Mouse (Mus musculus) CD8-positive naive resting alpha-beta T cell, adult 57 days (primary cell): ENCODE data around the gene Olfr1056. TPM values are rescaled to one million over a fixed set of nuclear protein-coding genes. Genes with fewer than 3 reads are reported as not detected.

Source experiments
- total RNA-seq: library from RNA; stranded (reverse); gene quantifications from one replicate; pipeline ENCODE4 v1.2.4, GENCODE M21; 2023

Olfr1056 gene
- not detected for total RNA-seq

DNA sequence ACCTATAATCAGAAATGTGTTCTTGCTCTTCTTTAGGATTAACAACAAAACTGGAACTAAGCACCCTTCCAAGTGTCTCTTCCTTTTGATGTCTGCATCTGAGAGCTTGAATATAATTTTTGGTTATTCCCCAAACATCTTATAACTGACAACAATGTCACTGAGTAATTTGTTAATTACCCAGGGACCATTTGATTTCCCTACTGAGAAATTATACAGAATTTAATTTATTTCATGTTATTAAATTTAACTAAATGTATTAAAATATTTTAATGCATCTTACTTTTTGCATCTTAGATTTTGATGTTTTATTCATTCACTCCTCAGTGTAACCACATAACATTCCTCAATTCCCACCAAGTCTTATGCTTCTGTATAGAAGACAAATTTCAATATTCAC is at the start of gene Olfr1056:
TSS of gene Olfr1056 (minus strand) at position 101 of the 400 bp plus-strand sequence.

DNA sequence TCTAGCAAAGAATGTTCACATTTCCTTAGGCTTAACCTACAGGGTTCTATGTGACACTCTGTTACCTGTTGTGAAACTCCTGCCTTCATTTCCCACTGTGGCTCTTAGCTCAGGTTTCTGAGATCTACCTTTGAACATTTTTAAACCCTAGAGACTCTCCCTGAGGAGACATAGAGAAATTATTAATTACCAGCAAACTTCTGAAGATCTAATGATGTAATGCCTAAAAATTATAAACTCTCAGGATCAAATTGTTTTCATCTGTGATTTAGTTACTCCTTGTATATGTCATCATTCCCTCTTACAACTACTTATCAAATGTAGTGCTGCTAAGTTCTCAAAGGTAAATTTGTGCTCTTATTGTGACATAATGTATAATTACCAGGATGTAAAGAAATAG is 26.2 kb upstream of the Olfr1056 start, which contains the start of gene Olfr1058:
TSS of gene Olfr1058 (minus strand) at position 101 of the 400 bp plus-strand sequence.

GRCm38 (mm10) chr2:86378293-86378692 is 16.0 kb upstream of the Olfr1056 start, which contains the start of gene Olfr1057:
TSS of gene Olfr1057 (minus strand) at chr2:86378393.

DNA sequence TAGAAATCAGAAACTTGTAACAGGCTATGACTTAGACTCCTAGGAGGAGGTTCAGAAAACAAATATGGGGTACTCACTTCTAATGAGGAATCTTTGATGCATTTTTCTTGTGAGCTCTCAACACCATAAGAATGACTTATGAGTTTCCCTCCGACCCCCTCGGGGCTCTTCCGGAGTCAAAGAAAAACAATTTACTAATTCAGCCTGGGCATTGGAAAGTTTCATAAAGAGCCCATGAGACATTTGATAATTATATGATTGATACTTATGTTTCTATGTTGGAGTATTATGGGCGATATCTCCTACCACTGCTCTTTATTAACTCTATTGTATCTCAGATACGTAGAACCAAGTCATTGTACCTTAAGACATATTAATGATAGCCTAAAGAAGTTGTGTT is 12.1 kb downstream of the Olfr1056 start, which contains the start of gene Olfr1055:
TSS of gene Olfr1055 (minus strand) at position 101 of the 400 bp plus-strand sequence.

GRCm38 (mm10) chr2:86335333-86335732 is 26.9 kb downstream of the Olfr1056 start, which contains the start of gene Olfr1054:
TSS of gene Olfr1054 (minus strand) at chr2:86335433.

DNA sequence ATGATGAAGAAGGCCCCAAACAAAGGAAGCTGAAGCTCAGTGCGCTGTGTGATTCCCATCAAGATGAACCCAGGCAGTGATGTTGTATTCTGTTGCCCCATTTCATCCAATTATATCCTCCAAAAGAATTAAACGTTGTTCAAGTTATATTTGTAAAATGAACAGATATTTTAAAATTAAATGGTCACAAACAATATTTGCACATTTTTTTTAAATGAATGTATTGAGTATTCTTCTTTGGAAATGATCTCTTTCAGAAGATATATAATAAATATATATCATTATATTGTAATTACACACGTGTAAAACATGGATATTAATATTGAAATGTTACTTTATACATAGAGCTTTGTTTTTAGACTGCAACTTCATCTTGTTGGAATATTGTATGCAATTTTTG is 47.1 kb downstream of the Olfr1056 start, which contains the start of gene Olfr1053:
TSS of gene Olfr1053 (minus strand) at position 101 of the 400 bp plus-strand sequence.

Other genes starting within 250 kb of the Olfr1056 start
- gene Olfr1039, start 226.5 kb downstream of the Olfr1056 start, total RNA-seq: not detected
- gene Olfr1040, start 215.7 kb downstream of the Olfr1056 start, total RNA-seq: not detected
- gene Olfr1042, start 200.6 kb downstream of the Olfr1056 start, total RNA-seq: not detected
- gene Olfr1043, start 194.9 kb downstream of the Olfr1056 start, total RNA-seq: not detected
- gene Olfr1044, start 184.6 kb downstream of the Olfr1056 start, total RNA-seq: not detected
- not detected for gene Olfr52, start 176.8 kb downstream of the Olfr1056 start, total RNA-seq
- gene Olfr1045, start 159.5 kb downstream of the Olfr1056 start, total RNA-seq: not detected
- not detected for gene Olfr1046, start 143.2 kb downstream of the Olfr1056 start, total RNA-seq
- gene Olfr1047, start 131.1 kb downstream of the Olfr1056 start, total RNA-seq: not detected
- gene Olfr1048, start 122.2 kb downstream of the Olfr1056 start, total RNA-seq: not detected
- gene Olfr1049, start 104.1 kb downstream of the Olfr1056 start, total RNA-seq: not detected
- not detected for gene Olfr1051, start 83.4 kb downstream of the Olfr1056 start, total RNA-seq
- not detected for gene Olfr1052, start 70.0 kb downstream of the Olfr1056 start, total RNA-seq
- gene Olfr1053, start 47.2 kb downstream of the Olfr1056 start, total RNA-seq: not detected
- not detected for gene Olfr1054, start 27.0 kb downstream of the Olfr1056 start, total RNA-seq
- gene Olfr1055, start 12.2 kb downstream of the Olfr1056 start, total RNA-seq: not detected
- gene Olfr1057, start 15.9 kb upstream of the Olfr1056 start, total RNA-seq: not detected
- not detected for gene Olfr1058, start 26.1 kb upstream of the Olfr1056 start, total RNA-seq
- gene Olfr1061, start 51.6 kb upstream of the Olfr1056 start, total RNA-seq: not detected
- not detected for gene Olfr1062, start 64.3 kb upstream of the Olfr1056 start, total RNA-seq
- gene Olfr1065, start 88.1 kb upstream of the Olfr1056 start, total RNA-seq: not detected
- not detected for gene Olfr1066, start 93.8 kb upstream of the Olfr1056 start, total RNA-seq
- gene Olfr228, start 124.9 kb upstream of the Olfr1056 start, total RNA-seq: not detected
- not detected for gene Olfr1076, start 146.0 kb upstream of the Olfr1056 start, total RNA-seq
- not detected for gene Olfr1079, start 180.0 kb upstream of the Olfr1056 start, total RNA-seq
- gene Olfr1080, start 195.8 kb upstream of the Olfr1056 start, total RNA-seq: not detected
- not detected for gene Olfr1082, start 236.5 kb upstream of the Olfr1056 start, total RNA-seq